Mouse (Mus musculus) E14TG2a.4 (cell line): ENCODE results near the gene Larp4b.

Experiments used
- CTCF ChIP-seq: conservative IDR thresholded peaks from 2 replicates; pipeline ENCODE4 v1.5.1; 2014; ENCODE audit warnings: low read length
- NANOG ChIP-seq: IDR thresholded peaks from 2 replicates; pipeline ENCODE4 v1.6.1; 2014; ENCODE audit warnings: borderline replicate concordance, low read length, mixed read lengths
- POU5F1 ChIP-seq: IDR thresholded peaks from 2 replicates; pipeline ENCODE4 v1.6.1; 2014; ENCODE audit warnings: low read length, borderline replicate concordance

GRCm38 (mm10) chr13:9073818-9074217, 19.9 kb upstream of the Larp4b start:
- TF ChIP-seq CTCF = no peak
- no peak for TF ChIP-seq NANOG
- TF ChIP-seq POU5F1 = no peak
